Mouse (Mus musculus) layer of hippocampus, postnatal 25 days (tissue): ENCODE measurements at regions not wholly inside any gene's neighbourhood (a gene's known extent, or its start where the extent isn't known, plus 50 kb on each side); places are given as distances from the start of the nearest gene placed in this dataset.

Experiments
- DNase-seq, 2 experiments: peaks; one replicate each; pipeline ENCODE4 v3.0.0; 2022; ENCODE audit warnings: mixed read lengths in 2 of 2, low spot score in 1 of 2; ENCODE audit errors: extremely low spot score in 1 of 2

DNA sequence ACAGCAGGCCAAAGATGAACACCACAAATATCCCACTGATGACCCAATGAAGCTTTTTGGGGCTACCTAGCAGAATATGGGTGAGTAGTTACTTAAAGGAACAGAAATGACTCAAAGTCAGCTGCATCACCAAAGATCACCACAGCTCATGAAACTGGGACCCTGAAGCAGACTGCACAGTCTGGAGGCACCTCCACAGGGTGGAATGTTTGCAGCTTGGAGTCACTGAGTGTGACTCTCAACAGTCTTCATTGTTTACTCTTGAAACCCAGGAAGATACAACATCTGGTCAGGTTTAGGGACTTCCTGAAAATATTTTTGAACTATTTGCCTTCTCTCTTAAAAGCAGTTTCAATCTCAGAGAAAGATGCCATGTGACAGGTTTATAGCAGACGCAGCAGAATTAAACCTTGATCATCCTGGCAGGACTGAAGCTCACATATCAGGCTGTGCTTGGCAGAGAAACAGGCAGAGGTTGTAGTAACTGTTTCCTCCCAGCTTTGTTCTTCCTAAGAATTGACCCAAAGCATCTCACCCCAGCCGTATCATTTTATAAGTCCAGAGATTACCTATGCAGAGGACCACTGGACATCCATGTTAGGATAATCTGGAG is 944.1 kb upstream of the Adgrl4 start:
- no peak for DNase-seq

DNA sequence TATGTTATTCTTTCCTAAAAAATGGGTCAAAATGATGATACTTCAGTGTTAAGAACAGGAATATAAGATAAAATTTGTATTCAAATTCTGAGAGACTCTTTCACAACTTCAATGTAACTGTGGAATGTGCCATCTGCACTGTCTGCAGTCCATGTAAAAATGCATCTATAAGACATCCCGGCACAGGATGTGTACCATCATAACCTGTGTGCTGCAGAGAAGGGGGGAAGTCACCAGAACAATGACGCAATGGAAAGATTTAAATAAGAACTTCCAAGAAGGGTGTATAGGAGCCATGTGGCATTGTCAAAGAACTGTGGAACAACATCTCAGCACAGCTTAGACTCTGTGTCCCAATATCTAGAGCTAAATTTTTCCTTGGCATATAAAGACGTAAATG is 906.7 kb upstream of the Adgrl4 start:
- DNase-seq = no peak

DNA sequence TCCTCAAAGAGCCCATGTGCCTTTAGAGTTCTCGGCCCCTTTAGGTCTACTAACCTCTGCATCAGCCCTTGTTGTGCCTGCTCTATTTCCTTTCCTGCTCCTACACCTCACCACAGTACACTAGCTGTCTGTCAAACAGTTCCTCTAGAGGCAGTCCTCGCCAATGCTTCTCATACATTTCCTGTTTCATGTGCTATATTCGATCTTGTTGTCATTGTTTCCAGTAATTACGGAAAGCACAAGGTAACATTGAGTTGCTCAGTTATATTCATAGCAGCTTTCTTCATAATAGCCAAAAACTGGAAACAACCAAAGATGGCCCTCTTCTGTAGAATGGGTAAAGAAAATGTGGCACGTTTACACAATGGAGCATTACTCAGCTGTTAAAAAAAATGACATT is 894.6 kb upstream of the Adgrl4 start:
- no peak for DNase-seq

DNA sequence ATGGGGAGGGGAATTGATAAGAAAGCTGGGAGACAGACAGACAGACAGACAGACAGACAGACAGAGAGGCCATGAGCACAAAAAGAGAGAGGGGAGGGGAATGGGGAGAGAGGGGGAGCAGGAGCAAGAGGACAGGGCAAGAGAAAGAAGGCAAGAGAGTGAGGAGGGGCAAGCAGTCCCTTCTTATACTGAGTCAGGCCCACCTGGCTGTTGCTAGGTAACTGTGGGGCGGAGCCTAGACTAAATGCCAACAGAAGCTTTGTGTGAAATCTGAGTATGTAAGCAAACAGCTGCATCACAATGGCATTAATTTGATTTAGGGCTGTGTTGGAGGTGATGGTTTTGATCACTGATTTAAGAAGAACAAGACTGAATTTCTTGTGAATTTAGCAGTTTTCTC is 849.2 kb upstream of the Adgrl4 start:
- DNase-seq = no peak

DNA sequence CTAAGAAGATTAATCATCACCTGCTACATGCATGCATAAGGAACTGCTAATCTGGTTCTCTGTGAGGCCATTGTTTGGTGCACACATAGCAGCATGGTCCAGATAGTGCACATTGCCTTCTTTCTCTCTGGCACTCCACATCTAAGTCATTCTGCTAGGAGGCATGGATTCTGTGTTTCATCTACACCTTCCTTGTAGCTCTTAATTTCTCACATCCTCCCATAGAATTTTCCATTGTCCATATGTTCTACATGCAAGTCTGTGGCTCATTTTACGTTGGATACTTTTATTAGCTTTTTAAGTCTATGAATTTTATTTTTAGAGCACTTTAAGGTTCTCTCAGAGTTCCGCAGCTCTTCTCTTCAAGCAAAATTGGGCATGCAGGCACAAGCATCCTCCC is 846.7 kb upstream of the Adgrl4 start:
- no peak for DNase-seq

DNA sequence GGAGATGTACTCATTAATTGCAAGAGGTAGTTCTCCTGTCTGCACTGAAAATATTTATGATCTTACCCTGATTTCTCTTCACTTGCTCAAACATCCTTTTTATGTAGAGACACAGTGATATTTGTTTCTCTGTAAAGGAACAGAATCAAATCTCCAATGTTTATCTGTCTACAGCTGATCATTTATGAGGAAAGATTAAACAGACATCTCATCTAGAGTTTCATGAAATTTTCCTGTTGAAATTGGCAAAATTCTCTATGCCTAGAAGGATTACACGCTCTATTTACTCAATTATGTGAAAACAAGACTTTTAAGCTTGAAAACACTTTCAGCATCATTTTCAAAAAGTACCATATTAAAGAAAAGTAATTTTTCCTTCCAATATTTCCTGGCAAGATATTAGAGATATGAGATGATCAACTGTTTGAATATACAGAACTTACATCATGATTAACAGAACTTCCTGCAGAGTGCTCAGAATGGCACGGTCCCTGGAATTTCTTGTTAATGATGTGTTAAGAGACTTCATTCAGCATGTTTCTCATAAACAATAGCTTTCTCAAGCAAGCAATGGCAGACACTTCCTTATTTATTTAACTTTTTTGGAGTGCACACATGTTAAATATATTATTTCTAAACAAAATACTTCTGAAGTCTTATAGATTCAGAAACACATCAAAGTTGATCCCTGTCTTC is 834.1 kb upstream of the Adgrl4 start:
- DNase-seq = no peak

DNA sequence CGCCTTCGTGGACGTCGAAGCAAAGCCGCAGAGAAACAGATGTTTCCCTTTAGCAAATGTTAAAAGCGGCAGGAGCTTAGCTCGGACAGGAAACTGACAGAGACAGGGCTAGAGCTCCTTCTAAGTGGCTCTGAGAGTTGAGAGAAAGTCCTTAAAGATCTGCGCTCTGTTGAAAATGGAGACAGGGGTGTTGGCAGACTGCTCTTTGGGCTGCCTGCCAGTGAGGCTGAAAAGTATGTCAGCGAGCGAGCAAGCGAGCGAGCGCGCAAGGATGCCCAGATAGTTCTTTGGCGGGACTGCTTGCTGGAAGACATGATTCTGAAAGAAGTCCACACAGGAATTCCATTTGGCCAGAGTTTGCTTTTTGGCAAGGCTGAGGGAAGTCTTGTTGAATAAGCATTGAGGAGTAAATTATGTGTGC is 827.0 kb upstream of the Adgrl4 start:
- peak; percentile 24 to 58 for DNase-seq

DNA sequence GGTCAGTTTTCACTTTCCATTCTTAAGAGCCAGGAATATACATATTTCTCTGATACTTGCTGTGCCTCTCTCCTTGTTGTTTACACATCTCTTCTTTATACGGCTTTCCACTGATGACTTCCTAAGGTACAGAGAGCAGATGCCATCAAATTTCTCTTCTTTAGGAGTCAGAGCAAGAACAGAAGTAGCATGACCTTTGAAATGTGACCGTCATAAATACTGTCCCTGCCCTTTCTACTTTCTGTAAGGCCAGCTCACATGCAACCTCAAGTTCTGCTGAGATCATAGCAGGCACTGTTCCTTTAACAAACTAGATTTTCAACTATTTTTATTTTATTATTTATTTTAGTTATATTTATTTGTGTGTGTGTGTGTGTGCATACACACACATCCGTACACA is 800.1 kb upstream of the Adgrl4 start:
- DNase-seq = no peak

DNA sequence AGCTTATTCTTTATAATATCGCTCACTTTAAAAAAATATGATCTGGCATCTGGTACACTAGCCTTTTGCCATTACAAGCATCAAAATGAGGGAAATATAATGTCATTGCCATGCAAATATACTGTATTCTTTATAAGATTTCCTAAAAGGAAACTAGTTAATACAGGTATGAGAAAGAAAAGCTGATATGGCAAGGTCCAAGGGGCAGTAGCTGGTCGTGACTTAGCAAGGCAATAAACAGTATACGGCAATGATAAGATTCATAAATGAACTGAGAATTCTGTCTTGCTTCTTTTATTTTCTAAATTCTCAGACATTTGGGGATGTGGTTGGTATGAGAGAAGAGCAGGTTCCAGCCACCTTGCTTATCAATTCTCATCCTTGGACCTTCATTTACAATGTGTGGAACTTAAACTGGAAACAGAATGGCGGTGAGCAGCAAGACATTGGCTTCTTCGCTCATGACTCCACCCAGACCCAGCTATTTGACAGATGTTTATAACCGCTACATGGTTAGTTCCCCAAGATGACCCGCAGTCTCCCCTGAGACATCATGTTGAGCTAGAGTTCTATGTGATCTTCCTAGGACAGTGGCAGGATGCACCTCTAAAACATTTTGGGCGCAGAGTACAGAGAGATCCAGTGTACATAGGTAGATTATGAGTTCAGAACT is 797.5 kb upstream of the Adgrl4 start:
- DNase-seq = no peak

DNA sequence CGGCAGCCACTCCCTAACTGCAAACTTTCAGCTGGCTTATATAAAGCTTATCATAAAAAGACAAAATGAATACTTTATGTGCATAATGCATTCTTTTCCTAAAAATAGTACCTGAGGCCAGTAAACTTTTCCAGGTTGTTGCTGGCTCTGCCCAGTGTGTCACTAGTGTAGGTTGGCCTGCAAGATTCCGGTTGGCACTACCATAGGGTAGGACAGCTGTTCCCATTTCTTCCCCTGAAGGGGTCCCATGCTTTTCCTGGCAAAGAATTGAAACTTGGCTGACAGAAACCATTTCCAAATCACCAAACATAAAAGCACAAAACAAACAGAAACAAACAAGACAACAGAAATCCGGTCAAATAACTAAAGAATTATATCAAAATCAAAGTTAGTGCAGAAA is 789.6 kb upstream of the Adgrl4 start:
- DNase-seq = no peak

DNA sequence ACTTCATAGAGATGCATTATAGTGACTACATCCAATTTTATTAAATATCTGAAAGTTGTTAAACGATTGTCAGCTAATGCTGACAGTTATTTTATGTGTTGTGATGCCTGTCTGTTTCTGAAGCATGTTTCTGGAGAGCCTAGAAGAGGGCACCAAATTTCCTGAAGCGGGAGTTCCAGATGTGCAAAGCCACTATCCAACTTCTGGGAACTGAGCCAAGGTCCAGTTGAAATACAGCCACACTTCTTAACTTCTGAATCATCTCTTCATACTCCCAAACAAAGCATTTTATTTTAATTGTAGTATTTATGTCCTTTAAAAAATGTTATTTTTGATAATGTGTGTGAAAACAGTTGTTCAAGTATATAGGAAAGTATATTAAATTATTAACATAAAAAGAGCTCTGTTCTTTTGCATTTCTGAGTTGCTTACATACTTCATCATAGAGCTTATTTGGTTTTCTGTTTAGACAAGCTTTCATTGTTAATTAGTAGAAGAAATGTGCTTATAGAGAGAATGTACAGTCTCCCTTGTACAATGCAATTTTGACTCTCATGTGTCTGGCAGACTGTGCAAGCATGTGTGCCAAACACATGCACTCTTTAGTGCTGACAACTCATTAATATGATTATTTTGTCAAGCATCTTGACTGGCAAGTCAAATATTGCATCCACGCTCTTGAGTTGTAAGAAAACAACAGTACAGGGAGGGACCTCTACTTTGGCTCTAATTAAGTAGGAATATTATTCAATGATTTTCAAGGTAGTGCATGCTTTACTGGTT is 787.7 kb upstream of the Adgrl4 start:
- no peak for DNase-seq

DNA sequence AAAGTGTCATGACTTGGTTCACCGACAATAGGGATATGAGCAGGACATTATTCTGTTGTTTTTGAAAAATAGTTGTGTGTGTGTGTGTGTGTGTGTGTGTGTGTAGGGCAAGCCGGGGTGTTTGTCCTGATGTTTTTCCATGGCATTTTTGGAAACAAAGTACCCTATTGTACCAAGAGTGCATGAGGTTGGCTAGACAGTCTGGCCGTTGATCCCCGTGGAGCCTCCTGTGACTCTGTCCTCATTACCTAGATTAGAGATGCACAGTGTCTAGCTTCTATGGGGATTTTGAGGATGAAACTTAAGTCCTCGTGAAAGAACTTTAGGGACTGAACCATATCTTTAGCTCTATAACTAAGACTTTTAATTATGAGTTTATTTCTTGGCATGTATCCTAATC is 741.9 kb upstream of the Adgrl4 start:
- DNase-seq = no peak

DNA sequence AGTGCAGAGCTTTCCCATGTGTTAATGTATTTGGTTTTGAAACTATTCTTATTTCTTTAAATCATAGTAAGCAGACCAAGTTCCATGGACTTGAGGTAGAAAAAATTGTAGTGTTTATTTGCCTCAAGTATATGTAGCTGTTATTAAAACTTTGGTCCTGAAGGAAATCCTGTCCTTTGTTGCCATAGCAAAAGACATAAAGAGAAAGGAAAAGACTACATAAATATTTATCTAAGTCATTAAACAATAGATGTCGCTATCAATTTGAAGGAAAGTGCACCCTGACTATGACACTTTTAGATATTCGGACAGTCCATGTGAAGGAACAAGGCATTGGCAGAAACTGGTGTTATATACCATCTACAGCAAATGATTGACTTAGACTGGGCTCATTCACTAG is 737.7 kb upstream of the Adgrl4 start:
- DNase-seq = no peak
